18 mouse cellular contexts compared by ENCODE assay signal in the genomic region with DNA sequence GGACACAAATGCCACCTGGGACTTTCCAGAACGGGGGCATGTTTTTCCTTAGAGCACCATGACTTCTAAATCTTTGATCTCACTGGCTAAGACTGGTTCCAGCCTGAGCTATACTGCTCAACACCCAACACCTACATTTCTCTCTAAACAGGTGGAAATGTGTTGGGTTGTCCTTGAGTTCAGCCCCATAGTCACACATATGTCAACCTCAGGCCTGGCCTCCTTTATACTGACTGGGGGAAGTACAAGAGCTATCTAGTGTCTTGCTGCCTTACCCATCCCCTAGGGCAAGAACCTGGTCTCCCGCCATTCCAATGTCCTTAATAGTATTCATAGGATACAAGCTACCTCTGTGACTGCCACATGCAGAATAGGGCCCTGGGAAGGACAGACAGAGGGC.
DNase-seq lines count a peak whose midpoint lies in the region.
"Had no signal": no experiment of that assay in that cellular context is flagged by ENCODE, and none has a peak within 500 bp of the region (broad histone marks: within the 10 kb centered on the region; RNA-seq: fewer than 3 reads in every experiment).

No protein-coding gene starts in this region.

- peaks cover 24% of the 10 kb centered on the region for H3K4me1 ChIP-seq in midbrain, embryonic 10.5 days

- DNase-seq in heart, adult 11 months: peak; percentile 58
- no peak for DNase-seq in heart, postnatal 4 days
- peak; percentile 59 for DNase-seq in ZHBTc4 (ENCODE audit: low read depth, low spot score)
- DNase-seq in midbrain, embryonic 10.5 days (ENCODE audit: low spot score): no peak
- DNase-seq: adrenal gland, adult 2 months; adrenal gland, adult 8-10 months; adrenal gland, postnatal 10 days; adrenal gland, postnatal 14 days; adrenal gland, postnatal 25 days; adrenal gland, postnatal 36 days; B cell, adult 2 months; cerebellum, adult 11 months; cerebellum, adult 11-12 months; cerebellum, adult 18-20 months; cerebellum, adult 2 months had no signal

- H3K9me3 ChIP-seq in midbrain, embryonic 10.5 days (replicated peaks): no peaks in the 10 kb centered on the region

- H3K4me3 ChIP-seq in midbrain, embryonic 10.5 days: no peak overlapping the region

- no peaks in the 10 kb centered on the region for H3K27me3 ChIP-seq in midbrain, embryonic 10.5 days (ENCODE audit: low read depth, poor library complexity, severe bottlenecking)
- H3K27me3 ChIP-seq: CH12.LX, Patski had no signal

- 92% methylated on average over 2 of the region's 2 CpGs for WGBS in midbrain, embryonic 10.5 days

- H3K27ac ChIP-seq in midbrain, embryonic 10.5 days (replicated peaks): no peak overlapping the region

- H3K36me3 ChIP-seq in midbrain, embryonic 10.5 days: no peaks in the 10 kb centered on the region
- H3K36me3 ChIP-seq: G1E had no signal

Comparison
In these comparisons a context has a peak if more than half of its experiments do, and no peak if none do; other contexts are left out.
1. DNase-seq: peak in heart, adult 11 months (single experiment) and ZHBTc4 (single experiment); none in heart, postnatal 4 days (single experiment) and midbrain, embryonic 10.5 days (single experiment).